In the genomic region with DNA sequence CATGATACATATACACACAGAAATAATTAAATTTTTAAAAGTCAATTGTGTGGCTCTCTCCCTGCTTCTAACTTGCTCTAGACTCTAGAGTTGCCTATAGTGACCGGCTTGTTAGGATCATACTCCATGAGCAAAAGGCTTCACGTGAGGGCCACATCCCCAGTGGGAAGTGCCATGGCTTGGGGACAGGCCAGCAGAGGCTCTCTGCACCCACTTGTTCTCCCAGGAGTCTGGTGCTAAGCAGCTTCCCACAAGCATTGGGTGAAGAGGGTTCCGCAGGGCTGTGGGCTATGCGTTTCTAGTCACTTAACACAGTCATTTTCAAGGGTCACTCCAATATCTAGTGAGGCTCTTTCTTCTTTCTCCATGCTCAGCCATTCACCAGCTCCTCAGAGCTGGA, we compare ENCODE assay signal across 12 mouse cellular contexts. TPM values are rescaled to one million over a fixed set of nuclear protein-coding genes. Genes with fewer than 3 reads are reported as not detected.
A peak's percentile ranks its signal among the peaks of the same experiment; 100 is the strongest.
DNase-seq lines count a peak whose midpoint lies in the region; ATAC-seq and TF ChIP-seq lines count a peak whose summit lies in the region.
"Had no signal": no experiment of that assay in that cellular context is flagged by ENCODE, and none has a peak within 500 bp of the region (broad histone marks: within the 10 kb centered on the region; RNA-seq: fewer than 3 reads in every experiment).

No protein-coding gene starts in this region.

- no peaks in the 10 kb centered on the region for H3K9me3 ChIP-seq in heart, embryonic 12.5 days (replicated peaks)
- H3K9me3 ChIP-seq in midbrain, embryonic 16.5 days (replicated peaks; ENCODE audit: control insufficient read depth, low read length, poor library complexity, severe bottlenecking), result no peaks in the 10 kb centered on the region
- no peaks in the 10 kb centered on the region for H3K9me3 ChIP-seq in midbrain, embryonic 14.5 days (ENCODE audit: control insufficient read depth, low read length)
- no peaks in the 10 kb centered on the region for H3K9me3 ChIP-seq in liver, postnatal 0 days (ENCODE audit: low read length)
- H3K9me3 ChIP-seq in stomach, embryonic 16.5 days (replicated peaks; ENCODE audit: control insufficient read depth, low read length), result no peaks in the 10 kb centered on the region
- H3K9me3 ChIP-seq: midbrain, embryonic 15.5 days had no signal

- DNase-seq in heart, postnatal 25 days (ENCODE audit: low spot score), result no peak
- DNase-seq in midbrain, embryonic 14.5 days, result no peak
- no peak for DNase-seq in liver, postnatal 0 days
- no peak for DNase-seq in left cerebral cortex, adult 18-20 months (ENCODE audit: low spot score in 2 of 2)
- DNase-seq: gastrocnemius, postnatal 10 days; thymus, postnatal 36 days had no signal

- no peak overlapping the region for H3K4me2 ChIP-seq in heart, embryonic 12.5 days
- peak overlapping the region; percentile 64; the same call in 1 of the 2 replicates for H3K4me2 ChIP-seq in midbrain, embryonic 16.5 days (ENCODE audit: low read length)
- no peak overlapping the region for H3K4me2 ChIP-seq in midbrain, embryonic 14.5 days (ENCODE audit: low read length)
- peak overlapping the region; percentile 90 for H3K4me2 ChIP-seq in liver, postnatal 0 days (ENCODE audit: low read depth, low read length)
- H3K4me2 ChIP-seq in stomach, embryonic 16.5 days (ENCODE audit: low read depth, low read length), result peak overlapping the region; percentile 72

- no peak for TF ChIP-seq CTCF in liver, postnatal 0 days (IDR thresholded peaks at IDR 0.05; ENCODE audit: low read depth)

- TF ChIP-seq EP300 in liver, postnatal 0 days (IDR thresholded peaks at IDR 0.05; ENCODE audit: low read depth), result no peak

- H3K4me1 ChIP-seq in heart, embryonic 12.5 days (replicated peaks), result peaks cover 74% of the 10 kb centered on the region
- H3K4me1 ChIP-seq in midbrain, embryonic 16.5 days (ENCODE audit: control insufficient read depth, insufficient read depth, low read length), result peaks cover 17% of the 10 kb centered on the region
- H3K4me1 ChIP-seq in midbrain, embryonic 14.5 days (ENCODE audit: control insufficient read depth, insufficient read depth, low read length), result peaks cover 28% of the 10 kb centered on the region
- peaks cover 71% of the 10 kb centered on the region for H3K4me1 ChIP-seq in liver, postnatal 0 days (ENCODE audit: insufficient read depth)
- peaks cover 53% of the 10 kb centered on the region for H3K4me1 ChIP-seq in stomach, embryonic 16.5 days (ENCODE audit: control insufficient read depth, insufficient read depth, low read length)

- no peak for ATAC-seq in heart, embryonic 12.5 days (ENCODE audit: insufficient number of reproducible peaks, low FRiP score)
- no peak for ATAC-seq in midbrain, embryonic 16.5 days
- no peak for ATAC-seq in midbrain, embryonic 14.5 days (ENCODE audit: low FRiP score, low TSS enrichment)
- ATAC-seq in liver, postnatal 0 days, result no peak
- no peak for ATAC-seq in stomach, embryonic 16.5 days (ENCODE audit: insufficient read depth, low FRiP score)
- no peak for ATAC-seq in cerebellum, adult (ENCODE audit: insufficient number of reproducible peaks, low FRiP score, low TSS enrichment)
- ATAC-seq: midbrain, embryonic 15.5 days had no signal

- WGBS in heart, embryonic 12.5 days, result 91% methylated on average over 4 of the region's 4 CpGs
- WGBS in midbrain, embryonic 16.5 days, result 91% methylated on average over 4 of the region's 4 CpGs
- 96% methylated on average over 4 of the region's 4 CpGs for WGBS in midbrain, embryonic 14.5 days
- 74% methylated on average over 4 of the region's 4 CpGs for WGBS in liver, postnatal 0 days (ENCODE audit: insufficient replicate concordance)
- WGBS in stomach, embryonic 16.5 days, result 79% methylated on average over 4 of the region's 4 CpGs

- 0 out of 2 replicates have a peak overlapping the region, but pooled peaks have one; percentile 76 for H3K27ac ChIP-seq in heart, embryonic 12.5 days (ENCODE audit: poor library complexity, severe bottlenecking)
- H3K27ac ChIP-seq in midbrain, embryonic 16.5 days (ENCODE audit: low read length), result no peak overlapping the region
- H3K27ac ChIP-seq in midbrain, embryonic 14.5 days (replicated peaks; ENCODE audit: low read depth, low read length), result no peak overlapping the region
- peak overlapping the region; percentile 95 for H3K27ac ChIP-seq in liver, postnatal 0 days (ENCODE audit: low read depth)
- peak overlapping the region; percentile 98 for H3K27ac ChIP-seq in stomach, embryonic 16.5 days (ENCODE audit: low read length)

- H3K4me3 ChIP-seq in heart, embryonic 12.5 days, result no peak overlapping the region
- no peak overlapping the region for H3K4me3 ChIP-seq in midbrain, embryonic 16.5 days (ENCODE audit: low read depth, low read length)
- no peak overlapping the region for H3K4me3 ChIP-seq in midbrain, embryonic 14.5 days (replicated peaks; ENCODE audit: low read depth, low read length)
- no peak overlapping the region for H3K4me3 ChIP-seq in liver, postnatal 0 days (ENCODE audit: low read depth, low read length)
- no peak overlapping the region for H3K4me3 ChIP-seq in stomach, embryonic 16.5 days (replicated peaks; ENCODE audit: low read length)
- H3K4me3 ChIP-seq: midbrain, embryonic 15.5 days had no signal

- H3K27me3 ChIP-seq in heart, embryonic 12.5 days (replicated peaks), result no peaks in the 10 kb centered on the region
- no peaks in the 10 kb centered on the region for H3K27me3 ChIP-seq in midbrain, embryonic 16.5 days (ENCODE audit: control insufficient read depth, insufficient read depth, low read depth, low read length)
- no peaks in the 10 kb centered on the region; the same call in 1 of the 2 replicates for H3K27me3 ChIP-seq in midbrain, embryonic 14.5 days (ENCODE audit: control insufficient read depth, insufficient read depth, low read length)
- H3K27me3 ChIP-seq in liver, postnatal 0 days (ENCODE audit: insufficient read depth, low read length), result no peaks in the 10 kb centered on the region
- H3K27me3 ChIP-seq in stomach, embryonic 16.5 days (ENCODE audit: control insufficient read depth, insufficient read depth, low read length), result no peaks in the 10 kb centered on the region
- H3K27me3 ChIP-seq: CH12.LX; midbrain, embryonic 15.5 days had no signal

- intact Hi-C loops in heart, postnatal 25 days (cut with DNase I), result no loop called here

- H3K36me3 ChIP-seq in heart, embryonic 12.5 days, result no peaks in the 10 kb centered on the region
- H3K36me3 ChIP-seq in midbrain, embryonic 16.5 days (ENCODE audit: control insufficient read depth, insufficient read depth, low read length), result no peaks in the 10 kb centered on the region
- H3K36me3 ChIP-seq in midbrain, embryonic 14.5 days (ENCODE audit: control insufficient read depth, insufficient read depth, low read length), result no peaks in the 10 kb centered on the region
- no peaks in the 10 kb centered on the region for H3K36me3 ChIP-seq in liver, postnatal 0 days (replicated peaks; ENCODE audit: insufficient read depth, low read length)
- no peaks in the 10 kb centered on the region for H3K36me3 ChIP-seq in stomach, embryonic 16.5 days (ENCODE audit: control insufficient read depth, insufficient read depth, low read length)
- H3K36me3 ChIP-seq: midbrain, embryonic 15.5 days had no signal

- H3K9ac ChIP-seq in heart, embryonic 12.5 days, result no peak overlapping the region
- H3K9ac ChIP-seq in midbrain, embryonic 16.5 days (ENCODE audit: low read depth, low read length), result no peak overlapping the region
- no peak overlapping the region for H3K9ac ChIP-seq in midbrain, embryonic 14.5 days (replicated peaks; ENCODE audit: low read length)
- H3K9ac ChIP-seq in liver, postnatal 0 days (replicated peaks), result 0 out of 2 replicates have a peak overlapping the region, but pooled peaks have one; percentile 17
- peak overlapping the region; percentile 67 for H3K9ac ChIP-seq in stomach, embryonic 16.5 days (ENCODE audit: low read length)
- H3K9ac ChIP-seq: midbrain, embryonic 15.5 days had no signal

RNA-seq across cellular contexts. Expression of a gene that starts 2.0 kb away (rescaled TPM):
- polyA plus RNA-seq in heart, embryonic 12.5 days (2016; fragmentation: Nextera tagmentation; extraction: Ambion mirVana), result 3.6 and 4.0 TPM in 2 replicates
- 10 to 100 TPM in 1 of 2 experiments, 1 to 10 TPM in 1; 2.1 to 11.7 TPM for total RNA-seq in heart, postnatal 25 days (2021)
- polyA plus RNA-seq in midbrain, embryonic 16.5 days (2015; fragmentation: Nextera tagmentation; extraction: Ambion mirVana), result 4.5 and 5.1 TPM in 2 replicates
- 3.0 and 6.8 TPM in 2 replicates for polyA plus RNA-seq in midbrain, embryonic 14.5 days (2014; fragmentation: Nextera tagmentation; extraction: Ambion mirVana)
- 2.4 and 2.5 TPM in 2 replicates for polyA plus RNA-seq in liver, postnatal 0 days (2015; fragmentation: Nextera tagmentation; extraction: Ambion mirVana)
- polyA plus RNA-seq in stomach, embryonic 16.5 days (2015; fragmentation: Nextera tagmentation; extraction: Ambion mirVana), result 7.7 and 8.9 TPM in 2 replicates
- total RNA-seq in left cerebral cortex, adult 18-20 months (2021), result 10 to 100 TPM; 39.0 to 39.1 TPM

RNA-seq across cellular contexts. Expression of a gene that starts 37.3 kb away (rescaled TPM):
- polyA plus RNA-seq in heart, embryonic 12.5 days (2016; fragmentation: Nextera tagmentation; extraction: Ambion mirVana), result 4.8 and 6.0 TPM in 2 replicates
- 1 to 10 TPM; 5.7 to 5.9 TPM for total RNA-seq in heart, postnatal 25 days (2021)
- 10.8 and 10.9 TPM in 2 replicates for polyA plus RNA-seq in midbrain, embryonic 16.5 days (2015; fragmentation: Nextera tagmentation; extraction: Ambion mirVana)
- 8.6 and 9.2 TPM in 2 replicates for polyA plus RNA-seq in midbrain, embryonic 14.5 days (2014; fragmentation: Nextera tagmentation; extraction: Ambion mirVana)
- 2.2 and 2.5 TPM in 2 replicates for polyA plus RNA-seq in liver, postnatal 0 days (2015; fragmentation: Nextera tagmentation; extraction: Ambion mirVana)
- 7.3 and 7.9 TPM in 2 replicates for polyA plus RNA-seq in stomach, embryonic 16.5 days (2015; fragmentation: Nextera tagmentation; extraction: Ambion mirVana)
- total RNA-seq in left cerebral cortex, adult 18-20 months (2021), result 10 to 100 TPM; 13.4 to 16.0 TPM

RNA-seq across cellular contexts. Expression of a gene that starts 43.3 kb away (rescaled TPM):
- polyA plus RNA-seq in heart, embryonic 12.5 days (2016; fragmentation: Nextera tagmentation; extraction: Ambion mirVana), result 63.6 and 65.4 TPM in 2 replicates
- 10 to 100 TPM; 16.6 to 18.3 TPM for total RNA-seq in heart, postnatal 25 days (2021)
- 153 and 173 TPM in 2 replicates for polyA plus RNA-seq in midbrain, embryonic 16.5 days (2015; fragmentation: Nextera tagmentation; extraction: Ambion mirVana)
- polyA plus RNA-seq in midbrain, embryonic 14.5 days (2014; fragmentation: Nextera tagmentation; extraction: Ambion mirVana), result 187 and 214 TPM in 2 replicates
- polyA plus RNA-seq in liver, postnatal 0 days (2015; fragmentation: Nextera tagmentation; extraction: Ambion mirVana), result 33.1 and 35.0 TPM in 2 replicates
- polyA plus RNA-seq in stomach, embryonic 16.5 days (2015; fragmentation: Nextera tagmentation; extraction: Ambion mirVana), result 58.6 and 67.2 TPM in 2 replicates
- total RNA-seq in left cerebral cortex, adult 18-20 months (2021), result 10 to 100 TPM; 15.3 to 17.4 TPM

RNA-seq across cellular contexts. Expression of a gene that starts 58.5 kb away (rescaled TPM):
- polyA plus RNA-seq in heart, embryonic 12.5 days (2016; fragmentation: Nextera tagmentation; extraction: Ambion mirVana), result 104 and 106 TPM in 2 replicates
- total RNA-seq in heart, postnatal 25 days (2021), result 10 to 100 TPM; 41.3 to 48.1 TPM
- polyA plus RNA-seq in midbrain, embryonic 16.5 days (2015; fragmentation: Nextera tagmentation; extraction: Ambion mirVana), result 141 and 143 TPM in 2 replicates
- 132 and 141 TPM in 2 replicates for polyA plus RNA-seq in midbrain, embryonic 14.5 days (2014; fragmentation: Nextera tagmentation; extraction: Ambion mirVana)
- polyA plus RNA-seq in liver, postnatal 0 days (2015; fragmentation: Nextera tagmentation; extraction: Ambion mirVana), result 40.3 and 42.8 TPM in 2 replicates
- 113 and 115 TPM in 2 replicates for polyA plus RNA-seq in stomach, embryonic 16.5 days (2015; fragmentation: Nextera tagmentation; extraction: Ambion mirVana)
- total RNA-seq in left cerebral cortex, adult 18-20 months (2021), result 10 to 100 TPM; 60.1 to 64.3 TPM

Comparison
In these comparisons a context has a peak if more than half of its experiments do, and no peak if none do; other contexts are left out.
1. H3K4me2 ChIP-seq: peak in midbrain, embryonic 16.5 days (single experiment), liver, postnatal 0 days (single experiment) and stomach, embryonic 16.5 days (single experiment); none in heart, embryonic 12.5 days (single experiment) and midbrain, embryonic 14.5 days (single experiment).
2. H3K27ac ChIP-seq: peak in heart, embryonic 12.5 days (single experiment), liver, postnatal 0 days (single experiment) and stomach, embryonic 16.5 days (single experiment); none in midbrain, embryonic 16.5 days (single experiment) and midbrain, embryonic 14.5 days (single experiment).
3. H3K9ac ChIP-seq: peak in liver, postnatal 0 days (single experiment) and stomach, embryonic 16.5 days (single experiment); none in heart, embryonic 12.5 days (single experiment), midbrain, embryonic 16.5 days (single experiment) and midbrain, embryonic 14.5 days (single experiment).